Mouse (Mus musculus) heart, embryonic 16.5 days (tissue): ENCODE results near the gene Emc9. TPM values are rescaled to one million over a fixed set of nuclear protein-coding genes. Genes with fewer than 3 reads are reported as not detected.

ENCODE experiments used
- ATAC-seq: fragments of 200-750 bp; cut with Nextera tagmentation; replicated peaks from 2 replicates; pipeline ENCODE4 v1.8.0; 2017; ENCODE audit warnings: moderate number of reproducible peaks; ENCODE audit not compliant: insufficient read depth, low FRiP score; ENCODE audit errors: extremely low read depth
- H3K27ac ChIP-seq: fragments of 300-500 bp; sonication (generic); 2 replicates; pipeline ENCODE4 v1.5.1; 2014; ENCODE audit warnings: mild to moderate bottlenecking, low read length, control low read depth, moderate library complexity
- H3K27me3 ChIP-seq: fragments of 300-500 bp; sonication (generic); 2 replicates; pipeline ENCODE4 v1.6.1; 2014; ENCODE audit warnings: low read length, mixed read lengths; ENCODE audit not compliant: control insufficient read depth, insufficient read depth
- H3K36me3 ChIP-seq: fragments of 300-500 bp; sonication (generic); 2 replicates; pipeline ENCODE4 v1.6.1; 2014; ENCODE audit not compliant: control insufficient read depth, insufficient read depth
- H3K4me1 ChIP-seq: fragments of 300-500 bp; sonication (generic); 2 replicates; pipeline ENCODE4 v1.6.1; 2014; ENCODE audit warnings: low read length, mixed read lengths; ENCODE audit not compliant: control insufficient read depth, insufficient read depth
- H3K4me2 ChIP-seq: fragments of 300-500 bp; sonication (generic); 2 replicates; pipeline ENCODE4 v1.6.1; 2014; ENCODE audit warnings: low read depth, mild to moderate bottlenecking, control low read depth, low read length
- H3K4me3 ChIP-seq: fragments of 300-500 bp; sonication (generic); 2 replicates; pipeline ENCODE4 v1.5.1; 2014; ENCODE audit warnings: mild to moderate bottlenecking, control low read depth, low read length
- H3K9ac ChIP-seq: fragments of 300-500 bp; sonication (generic); 2 replicates; pipeline ENCODE4 v1.6.1; 2014; ENCODE audit warnings: low read length, control low read depth
- H3K9me3 ChIP-seq: fragments of 300-500 bp; sonication (generic); replicated peaks from 2 replicates; pipeline ENCODE4 v1.6.1; 2016; ENCODE audit warnings: low read length; ENCODE audit not compliant: control insufficient read depth
- WGBS: fragments of 180-500 bp; shearing (Covaris S2); extraction: QIAGEN DNeasy Blood & Tissue Kit; methylation state at CpG from one replicate; pipeline ENCODE4 v1.1.7; 2014; 5-methylcytosine and 5-hydroxymethylcytosine counted together
- polyA plus RNA-seq: library from polyadenylated mRNA; unstranded; fragments of >200 nt; fragmentation: Nextera tagmentation; extraction: Ambion mirVana; gene quantifications from 2 replicates; pipeline ENCODE4 v1.2.1, GENCODE M21; 2015

The Emc9 gene
- polyA plus RNA-seq, 1 experiment from 2014 or later: 24.0 TPM

- no peaks in the 10 kb centered on the region for H3K27me3 ChIP-seq
- peaks cover 19% of the 10 kb centered on the region for H3K4me1 ChIP-seq
- peak overlapping the region; percentile 91 for H3K4me3 ChIP-seq
- 3% methylated on average over 16 of the region's 16 CpGs for WGBS
- peak overlapping the region; percentile 76 for H3K4me2 ChIP-seq
- H3K36me3 ChIP-seq: peaks cover 36% of the 10 kb centered on the region
- H3K27ac ChIP-seq: peak overlapping the region; percentile 88
- peak overlapping the region; percentile 93 for H3K9ac ChIP-seq
- H3K9me3 ChIP-seq: no peaks in the 10 kb centered on the region
- ATAC-seq: no peak
These were observed 7.1 kb upstream of the Emc9 start for GRCm38 (mm10) chr14:55592226-55592625.

- ATAC-seq: peak; percentile 89
- H3K9ac ChIP-seq: peak within 1 kb of the TSS; percentile 93
- peaks cover 33% of the 10 kb centered on the region for H3K36me3 ChIP-seq
- WGBS: under 1% methylated on average over 33 of the region's 33 CpGs
- peak within 1 kb of the TSS; percentile 97 for H3K27ac ChIP-seq
- peak within 1 kb of the TSS; percentile 76 for H3K4me2 ChIP-seq
- H3K4me3 ChIP-seq: peak within 1 kb of the TSS; percentile 91
- no peaks in the 10 kb centered on the region for H3K9me3 ChIP-seq
- H3K4me1 ChIP-seq: peaks cover 19% of the 10 kb centered on the region
- no peaks in the 10 kb centered on the region for H3K27me3 ChIP-seq
These were observed 6.3 kb upstream of the Emc9 start, which contains the start of gene Rnf31 for GRCm38 (mm10) chr14:55591331-55591891. TSS of gene Rnf31 (plus strand) at chr14:55591708.

GRCm38 (mm10) chr14:55590748-55591330, 5.7 kb upstream of the Emc9 start, which contains the start of gene Psme2:
TSS of gene Psme2 (minus strand) at chr14:55591113.
- H3K9me3 ChIP-seq: no peaks in the 10 kb centered on the region
- H3K4me3 ChIP-seq: peak within 1 kb of the TSS; percentile 91
- H3K4me2 ChIP-seq: peak within 1 kb of the TSS; percentile 76
- ATAC-seq: peak; percentile 94
- H3K36me3 ChIP-seq: peaks cover 27% of the 10 kb centered on the region
- no peaks in the 10 kb centered on the region for H3K27me3 ChIP-seq
- H3K9ac ChIP-seq: peak within 1 kb of the TSS; percentile 93
- peak within 1 kb of the TSS; percentile 97 for H3K27ac ChIP-seq
- H3K4me1 ChIP-seq: peaks cover 19% of the 10 kb centered on the region
- 1% methylated on average over 22 of the region's 22 CpGs for WGBS

- peak overlapping the region; percentile 76 for H3K4me2 ChIP-seq
- peaks cover 18% of the 10 kb centered on the region for H3K36me3 ChIP-seq
- WGBS: 75% methylated on average over 11 of the region's 11 CpGs
- no peaks in the 10 kb centered on the region for H3K9me3 ChIP-seq
- ATAC-seq: no peak
- H3K27ac ChIP-seq: peak overlapping the region; percentile 97
- peak overlapping the region; percentile 83 for H3K9ac ChIP-seq
- no peaks in the 10 kb centered on the region for H3K27me3 ChIP-seq
- peaks cover 25% of the 10 kb centered on the region for H3K4me1 ChIP-seq
- peak overlapping the region; percentile 91 for H3K4me3 ChIP-seq
These were observed 4.8 kb upstream of the Emc9 start for GRCm38 (mm10) chr14:55589771-55590448.

- H3K27ac ChIP-seq: no peak overlapping the region
- H3K4me2 ChIP-seq: no peak overlapping the region
- no peak for ATAC-seq
- WGBS: 84% methylated on average over 5 of the region's 5 CpGs
- H3K27me3 ChIP-seq: no peaks in the 10 kb centered on the region
- no peak overlapping the region for H3K9ac ChIP-seq
- peaks cover 25% of the 10 kb centered on the region for H3K4me1 ChIP-seq
- H3K4me3 ChIP-seq: no peak overlapping the region
- H3K9me3 ChIP-seq: no peaks in the 10 kb centered on the region
- peaks cover 13% of the 10 kb centered on the region for H3K36me3 ChIP-seq
These were observed 4.2 kb upstream of the Emc9 start for GRCm38 (mm10) chr14:55589271-55589670.

- no peak for ATAC-seq
- H3K9me3 ChIP-seq: no peaks in the 10 kb centered on the region
- 83% methylated on average over 2 of the region's 2 CpGs for WGBS
- H3K27me3 ChIP-seq: no peaks in the 10 kb centered on the region
- no peak overlapping the region for H3K4me3 ChIP-seq
- H3K4me2 ChIP-seq: no peak overlapping the region
- H3K36me3 ChIP-seq: peaks cover 13% of the 10 kb centered on the region
- H3K27ac ChIP-seq: no peak overlapping the region
- peaks cover 12% of the 10 kb centered on the region for H3K4me1 ChIP-seq
- H3K9ac ChIP-seq: no peak overlapping the region
These were observed 1.0 kb upstream of the Emc9 start for GRCm38 (mm10) chr14:55586149-55586548.

- Histone ChIP-seq H3K27ac (peak overlapping the region; percentile 52), H3K9me3 (no peaks in the 10 kb centered on the region), H3K4me2 (peak overlapping the region; percentile 85), H3K4me1 (peaks cover 12% of the 10 kb centered on the region), H3K4me3 (peak overlapping the region; percentile 64), H3K9ac (peak overlapping the region; percentile 81), H3K36me3 (peaks cover 18% of the 10 kb centered on the region), H3K27me3 (no peaks in the 10 kb centered on the region)
- ATAC-seq: no peak
- 46% methylated on average over 6 of the region's 6 CpGs for WGBS
These were observed 461 bp upstream of the Emc9 start for GRCm38 (mm10) chr14:55585566-55585960.

- ATAC-seq: no peak
- H3K27ac ChIP-seq: peak overlapping the region; percentile 83
- WGBS: 38% methylated on average over 5 of the region's 5 CpGs
These were observed 800 bp downstream of the Emc9 start for GRCm38 (mm10) chr14:55584303-55584701.

More at GRCm38 (mm10) chr14:55584303-55584701, 800 bp downstream of the Emc9 start:
- H3K9me3 ChIP-seq: no peaks in the 10 kb centered on the region
- peak overlapping the region; percentile 64 for H3K4me3 ChIP-seq
- H3K4me2 ChIP-seq: peak overlapping the region; percentile 85
- peaks cover 21% of the 10 kb centered on the region for H3K36me3 ChIP-seq
- no peaks in the 10 kb centered on the region for H3K27me3 ChIP-seq
- peak overlapping the region; percentile 81 for H3K9ac ChIP-seq
- H3K4me1 ChIP-seq: peaks cover 9% of the 10 kb centered on the region
